Comparison of ENCODE assay signal across 9 mouse cellular contexts in the genomic region with DNA sequence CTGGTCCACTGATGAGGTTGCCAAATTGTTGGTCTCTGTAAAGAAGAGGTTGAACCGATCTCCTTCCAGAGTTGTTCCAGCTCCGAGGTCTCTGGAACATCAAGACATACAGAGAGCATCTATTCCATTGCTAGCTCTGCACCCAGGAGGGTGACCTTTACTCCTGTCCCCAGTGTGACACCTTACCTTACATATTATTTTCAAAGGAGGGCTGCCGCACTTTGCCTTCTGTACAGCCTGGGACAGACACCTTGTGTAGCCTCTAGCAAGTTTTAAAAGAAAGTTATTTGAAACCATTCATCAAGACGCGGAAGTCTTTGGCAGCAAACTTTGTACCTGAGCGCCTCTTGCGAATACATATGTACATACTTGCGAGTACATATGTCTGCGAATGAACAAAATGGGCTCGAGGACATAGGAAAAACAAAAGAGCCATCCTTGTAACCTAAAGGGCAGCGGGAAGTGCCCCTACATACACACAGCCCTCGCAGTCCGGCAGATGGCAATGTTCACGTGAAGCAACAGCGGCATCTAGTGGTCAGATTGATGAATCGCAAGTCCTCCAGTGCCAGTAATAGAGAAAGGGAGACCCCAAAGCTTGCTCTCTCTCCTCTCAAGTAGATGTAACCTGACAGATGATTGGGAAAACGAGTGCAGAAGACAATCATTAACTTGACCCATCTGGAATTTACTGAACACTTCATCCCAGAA.
A peak's percentile ranks its signal among the peaks of the same experiment; 100 is the strongest.
DNase-seq lines count a peak whose midpoint lies in the region; TF ChIP-seq lines count a peak whose summit lies in the region.
"Had no signal": no experiment of that assay in that cellular context is flagged by ENCODE, and none has a peak within 500 bp of the region (broad histone marks: within the 10 kb centered on the region; RNA-seq: fewer than 3 reads in every experiment).

No protein-coding gene starts in this region.

- TF ChIP-seq CTCF in embryonic fibroblast, embryonic 13.5 days (IDR thresholded peaks at IDR 0.05; ENCODE audit: borderline replicate concordance, insufficient read depth, low read length) = peak; percentile 97

- H3K36me3 ChIP-seq in hindbrain, embryonic 10.5 days = no peaks in the 10 kb centered on the region
- H3K36me3 ChIP-seq: neural tube, embryonic 12.5 days had no signal

- WGBS in hindbrain, embryonic 10.5 days = 25% methylated on average over 17 of the region's 17 CpGs

- H3K27me3 ChIP-seq in hindbrain, embryonic 10.5 days (ENCODE audit: insufficient read depth, poor library complexity, severe bottlenecking) = peaks cover 11% of the 10 kb centered on the region

- no peaks in the 10 kb centered on the region for H3K9me3 ChIP-seq in hindbrain, embryonic 10.5 days
- H3K9me3 ChIP-seq: neural tube, embryonic 12.5 days had no signal

- no peak overlapping the region for H3K4me3 ChIP-seq in embryonic fibroblast, embryonic 13.5 days (ENCODE audit: insufficient read depth, low read length)
- H3K4me3 ChIP-seq in hindbrain, embryonic 10.5 days = no peak overlapping the region
- H3K4me3 ChIP-seq: neural tube, embryonic 12.5 days had no signal

- peak; percentile 88 for DNase-seq in NIH3T3 (ENCODE audit: low read depth)
- peak; percentile 40 for DNase-seq in brain, embryonic 18.5 days (ENCODE audit: low read depth, low spot score)
- peak; percentile 78 for DNase-seq in hindbrain, embryonic 10.5 days (ENCODE audit: low spot score)
- DNase-seq in layer of hippocampus, adult 9-10 months (ENCODE audit: low spot score) = peak; percentile 27
- peak; percentile 68 for DNase-seq in lung, postnatal 25 days (ENCODE audit: low spot score)
- peak; percentile 95 for DNase-seq in retina, embryonic 14.5 days (ENCODE audit: low spot score)
- peak; percentile 40 for DNase-seq in yolk sac, embryonic 10.5 days (ENCODE audit: low spot score)

- H3K4me1 ChIP-seq in embryonic fibroblast, embryonic 13.5 days (ENCODE audit: control insufficient read depth, insufficient read depth, low read length) = no peaks in the 10 kb centered on the region
- H3K4me1 ChIP-seq in hindbrain, embryonic 10.5 days (replicated peaks) = 0 out of 2 replicates have a peak, but pooled peaks cover 3% of the 10 kb centered on the region
- H3K4me1 ChIP-seq: neural tube, embryonic 12.5 days had no signal

- no peak overlapping the region for H3K27ac ChIP-seq in embryonic fibroblast, embryonic 13.5 days (ENCODE audit: insufficient read depth, low read length)
- no peak overlapping the region for H3K27ac ChIP-seq in hindbrain, embryonic 10.5 days
- H3K27ac ChIP-seq: neural tube, embryonic 12.5 days had no signal

- no peak for TF ChIP-seq POLR2A in embryonic fibroblast, embryonic 13.5 days (IDR thresholded peaks at IDR 0.05; ENCODE audit: low read depth, low read length)

Comparison
In these comparisons a context has a peak if more than half of its experiments do, and no peak if none do; other contexts are left out.
1. DNase-seq: peak in every context shown above with its lines; median percentile 95 in retina, embryonic 14.5 days; 88 in NIH3T3; 78 in hindbrain, embryonic 10.5 days; 68 in lung, postnatal 25 days; 40 in brain, embryonic 18.5 days; 40 in yolk sac, embryonic 10.5 days; 27 in layer of hippocampus, adult 9-10 months.